Mouse (Mus musculus) stomach, postnatal 0 days (tissue): ENCODE results near the gene Methig1.

Source experiments
- CTCF ChIP-seq: IDR thresholded peaks from 2 replicates; pipeline ENCODE4 v1.5.1; 2016; ENCODE audit warnings: antibody characterized with exemption, low read depth, mild to moderate bottlenecking, moderate library complexity
- EP300 ChIP-seq: optimal IDR thresholded peaks from 2 replicates; pipeline ENCODE3; 2016; ENCODE audit warnings: antibody characterized with exemption

DNA sequence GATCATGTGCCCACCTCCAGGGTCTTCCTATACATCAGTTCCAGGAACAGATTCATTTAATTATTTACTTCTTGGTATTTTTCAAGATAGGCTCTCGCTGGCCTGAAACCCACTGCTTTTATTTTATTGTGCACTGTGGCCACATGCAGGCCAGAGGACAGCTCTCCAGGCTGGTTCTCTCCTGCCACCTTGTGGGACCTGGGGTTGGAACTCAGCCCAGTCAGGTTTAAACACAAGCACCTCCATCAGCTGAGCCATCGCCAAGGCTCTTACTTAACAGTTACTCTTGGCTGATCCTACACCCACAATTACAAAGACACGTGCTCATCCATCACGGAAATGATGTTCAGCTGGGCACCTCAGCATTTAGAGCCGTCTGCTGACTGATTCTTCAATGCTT, 31.8 kb upstream of the Methig1 start:
- TF ChIP-seq CTCF (peak; percentile 73), EP300 (no peak)
